19 mouse cellular contexts compared by ENCODE assay signal in the genomic region with DNA sequence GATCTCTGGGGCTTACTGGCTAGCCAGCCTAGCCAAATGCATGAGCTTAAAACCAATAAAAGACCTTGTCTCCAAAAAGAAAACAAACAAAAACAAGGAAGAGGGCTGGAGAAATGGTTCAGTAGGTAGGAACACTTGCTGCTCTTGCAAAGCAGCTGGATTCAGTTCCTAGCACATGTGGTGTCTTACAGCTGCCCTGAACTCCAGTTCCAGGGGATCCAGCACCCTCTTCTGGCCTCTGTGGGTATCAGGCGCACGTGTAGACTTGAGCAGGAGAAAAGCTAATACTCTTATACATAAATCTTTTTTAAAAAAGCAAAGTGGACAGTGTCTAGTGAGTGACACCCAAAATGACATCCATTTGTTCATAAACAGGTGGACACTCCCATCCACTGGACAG. TPM values are rescaled to one million over a fixed set of nuclear protein-coding genes. Genes with fewer than 3 reads are reported as not detected.
DNase-seq lines count a peak whose midpoint lies in the region; ATAC-seq and TF ChIP-seq lines count a peak whose summit lies in the region.
"Had no signal": no experiment of that assay in that cellular context is flagged by ENCODE, and none has a peak within 500 bp of the region (broad histone marks: within the 10 kb centered on the region; RNA-seq: fewer than 3 reads in every experiment).

No protein-coding gene starts in this region.

- 89% methylated on average over 2 of the region's 2 CpGs for whole genome bisulfite sequencing in intestine, postnatal 0 days
- WGBS in intestine, embryonic 16.5 days, result 83% methylated on average over 2 of the region's 2 CpGs
- WGBS in bone marrow, adult 2 months, result 90% methylated on average over 2 of the region's 2 CpGs
- 86% methylated on average over 2 of the region's 2 CpGs for WGBS in forebrain, embryonic 12.5 days

- peak; percentile 24 for DNase-seq in thymus, postnatal 14 days
- no peak for DNase-seq in thymus, postnatal 36 days
- no peak for DNase-seq in urinary bladder, adult 18-20 months (ENCODE audit: low spot score in 2 of 2)
- DNase-seq: adrenal gland, postnatal 10 days; cerebellum, adult 9-11 months; kidney, postnatal 14 days; lung, postnatal 36 days; thymus, adult 18-20 months had no signal

- ATAC-seq in intestine, postnatal 0 days, result no peak
- ATAC-seq in intestine, embryonic 16.5 days, result no peak
- no peak for ATAC-seq in forebrain, embryonic 12.5 days (ENCODE audit: low FRiP score)
- ATAC-seq: intestine, embryonic 15.5 days; midbrain, embryonic 16.5 days had no signal

- no peak overlapping the region for H3K9ac ChIP-seq in intestine, postnatal 0 days (ENCODE audit: low read depth, low read length)
- H3K9ac ChIP-seq in intestine, embryonic 16.5 days (ENCODE audit: low read depth, low read length), result no peak overlapping the region
- no peak overlapping the region for H3K9ac ChIP-seq in forebrain, embryonic 12.5 days
- H3K9ac ChIP-seq: embryonic facial prominence, embryonic 15.5 days; heart, embryonic 15.5 days; intestine, embryonic 15.5 days; limb, embryonic 15.5 days; neural tube, embryonic 13.5 days had no signal

- TF ChIP-seq CTCF in intestine, postnatal 0 days (IDR thresholded peaks at IDR 0.05; ENCODE audit: low read depth), result peak; percentile 49
- TF ChIP-seq CTCF in bone marrow, adult 2 months (IDR thresholded peaks at IDR 0.05; ENCODE audit: control insufficient read depth, insufficient read depth, low read length), result peak; percentile 29; the same call in 1 of the 2 replicates

- H3K4me2 ChIP-seq in intestine, postnatal 0 days (replicated peaks; ENCODE audit: low read depth), result no peak overlapping the region
- no peak overlapping the region for H3K4me2 ChIP-seq in intestine, embryonic 16.5 days (ENCODE audit: low read depth, low read length)
- no peak overlapping the region for H3K4me2 ChIP-seq in forebrain, embryonic 12.5 days
- H3K4me2 ChIP-seq: embryonic facial prominence, embryonic 15.5 days; heart, embryonic 15.5 days; intestine, embryonic 15.5 days; limb, embryonic 15.5 days; neural tube, embryonic 13.5 days had no signal

- no peak overlapping the region for H3K27ac ChIP-seq in intestine, postnatal 0 days (ENCODE audit: low read depth, low read length)
- no peak overlapping the region for H3K27ac ChIP-seq in intestine, embryonic 16.5 days (ENCODE audit: low read length)
- no peak overlapping the region for H3K27ac ChIP-seq in bone marrow, adult 2 months (ENCODE audit: control insufficient read depth, insufficient read depth, low read depth, low read length, poor library complexity)
- H3K27ac ChIP-seq in forebrain, embryonic 12.5 days, result no peak overlapping the region
- H3K27ac ChIP-seq: embryonic facial prominence, embryonic 15.5 days; heart, embryonic 15.5 days; hindbrain, embryonic 10.5 days; intestine, embryonic 15.5 days; limb, embryonic 15.5 days; neural tube, embryonic 13.5 days had no signal

- peaks cover 48% of the 10 kb centered on the region for H3K36me3 ChIP-seq in intestine, postnatal 0 days (ENCODE audit: control insufficient read depth, insufficient read depth)
- peaks cover 9% of the 10 kb centered on the region for H3K36me3 ChIP-seq in intestine, embryonic 16.5 days (ENCODE audit: control insufficient read depth, insufficient read depth, low read length)
- peaks cover 70% of the 10 kb centered on the region for H3K36me3 ChIP-seq in forebrain, embryonic 12.5 days (replicated peaks)

- no peaks in the 10 kb centered on the region for H3K27me3 ChIP-seq in intestine, postnatal 0 days (replicated peaks; ENCODE audit: control insufficient read depth, insufficient read depth, low read length)
- no peaks in the 10 kb centered on the region for H3K27me3 ChIP-seq in intestine, embryonic 16.5 days (replicated peaks; ENCODE audit: control insufficient read depth, insufficient read depth, low read length)
- no peaks in the 10 kb centered on the region for H3K27me3 ChIP-seq in forebrain, embryonic 12.5 days
- H3K27me3 ChIP-seq: embryonic facial prominence, embryonic 15.5 days; heart, embryonic 15.5 days; intestine, embryonic 15.5 days; limb, embryonic 15.5 days; neural tube, embryonic 13.5 days had no signal

- H3K9me3 ChIP-seq in intestine, postnatal 0 days (ENCODE audit: control insufficient read depth), result no peaks in the 10 kb centered on the region
- no peaks in the 10 kb centered on the region for H3K9me3 ChIP-seq in intestine, embryonic 16.5 days (ENCODE audit: control insufficient read depth, low read length)
- no peaks in the 10 kb centered on the region for H3K9me3 ChIP-seq in forebrain, embryonic 12.5 days
- H3K9me3 ChIP-seq: embryonic facial prominence, embryonic 15.5 days; heart, embryonic 15.5 days; hindbrain, embryonic 10.5 days; intestine, embryonic 15.5 days; limb, embryonic 15.5 days; neural tube, embryonic 13.5 days had no signal

- no peaks in the 10 kb centered on the region for H3K4me1 ChIP-seq in intestine, postnatal 0 days (replicated peaks; ENCODE audit: control insufficient read depth, insufficient read depth, low read length)
- H3K4me1 ChIP-seq in intestine, embryonic 16.5 days (ENCODE audit: control insufficient read depth, insufficient read depth, low read length), result 0 out of 2 replicates have a peak, but pooled peaks cover 10% of the 10 kb centered on the region
- no peaks in the 10 kb centered on the region for H3K4me1 ChIP-seq in bone marrow, adult 2 months (ENCODE audit: control insufficient read depth, insufficient read depth, low read length)
- H3K4me1 ChIP-seq in forebrain, embryonic 12.5 days, result peaks cover 14% of the 10 kb centered on the region

- H3K4me3 ChIP-seq in intestine, postnatal 0 days (ENCODE audit: low read depth, low read length), result no peak overlapping the region
- H3K4me3 ChIP-seq in intestine, embryonic 16.5 days (ENCODE audit: low read length), result no peak overlapping the region
- no peak overlapping the region for H3K4me3 ChIP-seq in bone marrow, adult 2 months (replicated peaks; ENCODE audit: control insufficient read depth, low read depth, low read length)
- no peak overlapping the region for H3K4me3 ChIP-seq in forebrain, embryonic 12.5 days (replicated peaks)
- H3K4me3 ChIP-seq: embryonic facial prominence, embryonic 15.5 days; heart, embryonic 15.5 days; hindbrain, embryonic 10.5 days; intestine, embryonic 15.5 days; limb, embryonic 15.5 days; neural tube, embryonic 13.5 days had no signal

- no peak for TF ChIP-seq POLR2A in bone marrow, adult 2 months (IDR thresholded peaks at IDR 0.05; ENCODE audit: borderline replicate concordance, control insufficient read depth, low read depth, low read length)

RNA-seq across cellular contexts. Expression of a gene that starts 7.3 kb away (rescaled TPM):
- 32.5 TPM in 2 replicates for polyA plus RNA-seq in intestine, postnatal 0 days (2015; fragmentation: Nextera tagmentation; extraction: Ambion mirVana)
- polyA plus RNA-seq in intestine, embryonic 16.5 days (2015; fragmentation: Nextera tagmentation; extraction: Ambion mirVana), result 101 and 102 TPM in 2 replicates
- polyA plus RNA-seq in bone marrow, adult 2 months (2011; ENCODE audit: insufficient read depth, insufficient read length, low replicate concordance, missing spikeins), result 165 and 172 TPM in 2 replicates
- polyA plus RNA-seq in forebrain, embryonic 12.5 days (2016; fragmentation: Nextera tagmentation; extraction: Ambion mirVana), result 222 and 240 TPM in 2 replicates

RNA-seq across cellular contexts. Expression of a gene that starts 22.7 kb away (rescaled TPM):
- polyA plus RNA-seq in intestine, postnatal 0 days (2015; fragmentation: Nextera tagmentation; extraction: Ambion mirVana), result 3.2 and 4.4 TPM in 2 replicates
- 7.9 and 8.3 TPM in 2 replicates for polyA plus RNA-seq in intestine, embryonic 16.5 days (2015; fragmentation: Nextera tagmentation; extraction: Ambion mirVana)
- 7.6 and 11.3 TPM in 2 replicates for polyA plus RNA-seq in bone marrow, adult 2 months (2011; ENCODE audit: insufficient read depth, insufficient read length, low replicate concordance, missing spikeins)
- polyA plus RNA-seq in forebrain, embryonic 12.5 days (2016; fragmentation: Nextera tagmentation; extraction: Ambion mirVana), result 14.1 and 19.1 TPM in 2 replicates

RNA-seq across cellular contexts. Expression of a gene that starts 32.1 kb away (rescaled TPM):
- 11.7 and 12.9 TPM in 2 replicates for polyA plus RNA-seq in intestine, postnatal 0 days (2015; fragmentation: Nextera tagmentation; extraction: Ambion mirVana)
- polyA plus RNA-seq in intestine, embryonic 16.5 days (2015; fragmentation: Nextera tagmentation; extraction: Ambion mirVana), result 15.9 and 16.1 TPM in 2 replicates
- polyA plus RNA-seq in bone marrow, adult 2 months (2011; ENCODE audit: insufficient read depth, insufficient read length, low replicate concordance, missing spikeins), result 11.0 and 24.0 TPM in 2 replicates
- polyA plus RNA-seq in forebrain, embryonic 12.5 days (2016; fragmentation: Nextera tagmentation; extraction: Ambion mirVana), result 17.4 and 19.1 TPM in 2 replicates

RNA-seq across cellular contexts. Expression of a gene that starts 39.3 kb away (rescaled TPM):
- polyA plus RNA-seq in intestine, postnatal 0 days (2015; fragmentation: Nextera tagmentation; extraction: Ambion mirVana), result 19.7 and 20.0 TPM in 2 replicates
- 35.0 and 38.5 TPM in 2 replicates for polyA plus RNA-seq in intestine, embryonic 16.5 days (2015; fragmentation: Nextera tagmentation; extraction: Ambion mirVana)
- 10.8 and 43.9 TPM in 2 replicates for polyA plus RNA-seq in bone marrow, adult 2 months (2011; ENCODE audit: insufficient read depth, insufficient read length, low replicate concordance, missing spikeins)
- polyA plus RNA-seq in forebrain, embryonic 12.5 days (2016; fragmentation: Nextera tagmentation; extraction: Ambion mirVana), result 43.5 and 45.5 TPM in 2 replicates

RNA-seq across cellular contexts. Expression of a gene that starts 40.5 kb away (rescaled TPM):
- 28.2 and 30.2 TPM in 2 replicates for polyA plus RNA-seq in intestine, postnatal 0 days (2015; fragmentation: Nextera tagmentation; extraction: Ambion mirVana)
- polyA plus RNA-seq in intestine, embryonic 16.5 days (2015; fragmentation: Nextera tagmentation; extraction: Ambion mirVana), result 52.0 and 57.8 TPM in 2 replicates
- 12.7 and 26.8 TPM in 2 replicates for polyA plus RNA-seq in bone marrow, adult 2 months (2011; ENCODE audit: insufficient read depth, insufficient read length, low replicate concordance, missing spikeins)
- polyA plus RNA-seq in forebrain, embryonic 12.5 days (2016; fragmentation: Nextera tagmentation; extraction: Ambion mirVana), result 56.8 TPM in 2 replicates
